Comparison of ENCODE assay signal across 9 mouse cellular contexts in the genomic region with DNA sequence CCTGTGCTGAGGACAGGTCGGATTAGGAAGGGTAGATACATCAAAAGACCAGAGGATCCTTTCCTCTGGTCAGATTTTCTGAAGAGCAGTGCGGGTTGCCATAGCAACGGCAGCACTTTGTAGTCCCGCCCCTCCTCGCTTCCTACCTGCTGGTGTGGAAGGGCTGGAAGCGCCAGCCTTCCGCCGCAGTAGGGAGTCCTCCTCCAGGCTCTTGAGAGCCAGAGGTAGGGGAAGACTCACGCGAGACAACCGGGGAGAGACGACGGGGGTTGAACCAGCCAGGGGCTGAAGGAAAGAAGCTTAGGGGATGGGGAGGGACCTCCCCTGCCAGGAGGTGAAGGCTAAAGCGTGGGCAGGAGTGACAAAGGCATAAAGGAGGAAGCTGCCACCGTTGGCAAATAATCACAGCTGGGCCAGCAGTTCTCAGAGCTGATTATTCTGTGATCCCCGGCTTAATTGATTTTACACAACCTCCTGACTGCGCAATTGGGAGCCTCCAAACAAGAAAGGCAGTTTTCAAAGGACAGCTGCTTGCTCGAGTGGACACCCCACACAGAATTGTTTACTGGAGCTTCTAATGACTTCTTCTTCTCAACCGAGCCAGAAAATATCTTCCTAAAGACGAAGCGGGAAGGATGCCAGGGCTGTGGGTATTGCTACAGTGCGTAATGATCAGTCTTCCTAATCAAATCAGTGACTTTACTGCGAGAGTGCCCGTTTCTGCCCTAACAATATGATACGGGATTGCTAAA.
DNase-seq lines count a peak whose midpoint lies in the region; ATAC-seq and TF ChIP-seq lines count a peak whose summit lies in the region.
"Had no signal": no experiment of that assay in that cellular context is flagged by ENCODE, and none has a peak within 500 bp of the region (broad histone marks: within the 10 kb centered on the region; RNA-seq: fewer than 3 reads in every experiment).

No protein-coding gene starts in this region.

- H3K9ac ChIP-seq in midbrain, embryonic 14.5 days (replicated peaks; ENCODE audit: low read length), result peak overlapping the region; percentile 55
- peak overlapping the region; percentile 41; the same call in 1 of the 2 replicates for H3K9ac ChIP-seq in stomach, postnatal 0 days (ENCODE audit: low read length)

- H3K36me3 ChIP-seq in forebrain, embryonic 10.5 days (replicated peaks), result no peaks in the 10 kb centered on the region
- H3K36me3 ChIP-seq in midbrain, embryonic 14.5 days (ENCODE audit: control insufficient read depth, insufficient read depth, low read length), result no peaks in the 10 kb centered on the region
- H3K36me3 ChIP-seq in stomach, postnatal 0 days (ENCODE audit: control insufficient read depth, insufficient read depth, low read length), result no peaks in the 10 kb centered on the region

- no peak for TF ChIP-seq CTCF in gastrocnemius, adult 2 months (IDR thresholded peaks at IDR 0.05)
- TF ChIP-seq CTCF in stomach, postnatal 0 days (IDR thresholded peaks at IDR 0.05; ENCODE audit: low read depth), result no peak

- peaks cover 46% of the 10 kb centered on the region for H3K27me3 ChIP-seq in forebrain, embryonic 10.5 days (ENCODE audit: poor library complexity, severe bottlenecking)
- H3K27me3 ChIP-seq in midbrain, embryonic 14.5 days (ENCODE audit: control insufficient read depth, insufficient read depth, low read length), result no peaks in the 10 kb centered on the region
- no peaks in the 10 kb centered on the region for H3K27me3 ChIP-seq in stomach, postnatal 0 days (ENCODE audit: control insufficient read depth, insufficient read depth, low read length)

- H3K4me2 ChIP-seq in midbrain, embryonic 14.5 days (ENCODE audit: low read length), result peak overlapping the region; percentile 66
- H3K4me2 ChIP-seq in stomach, postnatal 0 days (replicated peaks; ENCODE audit: low read depth), result peak overlapping the region; percentile 61

- ATAC-seq in midbrain, embryonic 14.5 days (ENCODE audit: low FRiP score, low TSS enrichment), result peak; percentile 88
- peak; percentile 59 for ATAC-seq in stomach, postnatal 0 days (ENCODE audit: low FRiP score, low TSS enrichment)

- H3K4me3 ChIP-seq in gastrocnemius, adult 2 months, result peak overlapping the region; percentile 56
- peak overlapping the region; percentile 48 for H3K4me3 ChIP-seq in forebrain, embryonic 10.5 days
- peak overlapping the region; percentile 36 for H3K4me3 ChIP-seq in midbrain, embryonic 14.5 days (replicated peaks; ENCODE audit: low read depth, low read length)
- peak overlapping the region; percentile 23 for H3K4me3 ChIP-seq in stomach, postnatal 0 days (ENCODE audit: low read depth, low read length)

- peaks cover 4% of the 10 kb centered on the region; the same call in 1 of the 2 replicates for H3K9me3 ChIP-seq in forebrain, embryonic 10.5 days
- no peaks in the 10 kb centered on the region for H3K9me3 ChIP-seq in midbrain, embryonic 14.5 days (ENCODE audit: control insufficient read depth, low read length)
- H3K9me3 ChIP-seq in stomach, postnatal 0 days (ENCODE audit: control insufficient read depth, low read length), result no peaks in the 10 kb centered on the region

- intact Hi-C loops in gastrocnemius, adult 2 months (cut with DNase I), result no loop called here
- intact Hi-C loops in left cerebral cortex, postnatal 36 days (cut with DNase I), result no loop called here

- no peak for DNase-seq in gastrocnemius, adult 2 months
- no peak for DNase-seq in gastrocnemius, postnatal 4 days (ENCODE audit: low spot score in 2 of 2)
- DNase-seq in adrenal gland, postnatal 36 days, result peak; percentile 38 to 59
- peak; percentile 73 for DNase-seq in forebrain, embryonic 10.5 days (ENCODE audit: extremely low spot score, low spot score)
- peak; percentile 79 for DNase-seq in induced T-regulatory cell, adult 2 months (ENCODE audit: low read depth)
- DNase-seq in left cerebral cortex, postnatal 36 days (ENCODE audit: low spot score in 2 of 2), result peak; percentile 57 to 65
- DNase-seq in midbrain, embryonic 14.5 days, result peak; percentile 95
- peak; percentile 66 for DNase-seq in stomach, postnatal 0 days (ENCODE audit: low spot score)

- H3K27ac ChIP-seq in gastrocnemius, adult 2 months, result peak overlapping the region; percentile 63
- peak overlapping the region; percentile 80 for H3K27ac ChIP-seq in forebrain, embryonic 10.5 days
- H3K27ac ChIP-seq in midbrain, embryonic 14.5 days (replicated peaks; ENCODE audit: low read depth, low read length), result peak overlapping the region; percentile 98
- H3K27ac ChIP-seq in stomach, postnatal 0 days (replicated peaks), result no peak overlapping the region
- H3K27ac ChIP-seq: macrophage had no signal

- no peak for TF ChIP-seq EP300 in stomach, postnatal 0 days (optimal IDR thresholded peaks at IDR 0.05)

- H3K4me1 ChIP-seq in forebrain, embryonic 10.5 days, result peaks cover 23% of the 10 kb centered on the region
- peaks cover 23% of the 10 kb centered on the region for H3K4me1 ChIP-seq in midbrain, embryonic 14.5 days (ENCODE audit: control insufficient read depth, insufficient read depth, low read length)
- H3K4me1 ChIP-seq in stomach, postnatal 0 days (replicated peaks; ENCODE audit: control insufficient read depth, insufficient read depth), result peaks cover 3% of the 10 kb centered on the region; the same call in 1 of the 2 replicates

- 4% methylated on average over 25 of the region's 25 CpGs for WGBS in forebrain, embryonic 10.5 days
- WGBS in midbrain, embryonic 14.5 days, result 1% methylated on average over 25 of the region's 25 CpGs
- WGBS in stomach, postnatal 0 days, result 9% methylated on average over 25 of the region's 25 CpGs

Comparison
In these comparisons a context has a peak if more than half of its experiments do, and no peak if none do; other contexts are left out.
1. DNase-seq: peak in adrenal gland, postnatal 36 days (2 of 2), forebrain, embryonic 10.5 days (single experiment), induced T-regulatory cell, adult 2 months (single experiment), left cerebral cortex, postnatal 36 days (2 of 2), midbrain, embryonic 14.5 days (single experiment) and stomach, postnatal 0 days (single experiment); none in gastrocnemius, adult 2 months (single experiment) and gastrocnemius, postnatal 4 days (0 of 2).
2. Peak in every context shown above with its lines, with median percentiles within 50 percentile points of each other: H3K4me3 ChIP-seq.